Mouse (Mus musculus) left cerebral cortex, postnatal 25 days (tissue): ENCODE measurements at regions not wholly inside any gene's neighbourhood (a gene's known extent, or its start where the extent isn't known, plus 50 kb on each side); places are given as distances from the start of the nearest gene placed in this dataset.

Experiments used
- DNase-seq, 2 experiments: peaks; one replicate each; pipeline ENCODE4 v3.0.0; 2022; ENCODE audit warnings: low spot score in 2 of 2, mixed read lengths in 1 of 2
- intact Hi-C: fragments of 180-260 bp; cut with DNase I; formaldehyde crosslinking; loops from one replicate; pipeline ENCODE4 v1.15.1; 2025

DNA sequence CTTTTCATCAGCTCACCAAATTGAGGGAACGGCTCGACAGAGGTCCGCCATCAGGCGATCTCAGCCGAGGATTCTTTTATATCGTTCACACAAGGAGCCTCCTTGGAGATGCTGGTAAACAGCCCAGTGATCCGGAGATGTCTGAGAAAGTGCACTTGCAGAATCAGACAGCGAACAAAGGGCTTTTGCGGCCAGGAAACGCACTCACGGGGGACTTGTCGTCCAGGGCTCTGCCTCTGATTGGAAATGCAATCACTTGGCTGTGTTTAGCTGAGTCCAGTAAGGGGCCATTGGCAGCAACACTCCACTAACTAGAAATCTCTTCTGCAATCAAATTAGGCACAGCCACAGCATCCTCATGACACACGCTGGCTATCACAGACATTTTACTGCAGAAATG is 232.3 kb upstream of the Mphosph6 start:
- peak in 1 of 2 experiments; percentile 21 for DNase-seq
- intact Hi-C loops, result no loop called here

- no peak for DNase-seq
- intact Hi-C loops, result no loop called here
These were observed 229.7 kb upstream of the Mphosph6 start for GRCm38 (mm10) chr8:118031406-118031805.

- intact Hi-C loops, result no loop called here
- peak; percentile 48 to 72 for DNase-seq
These were observed 226.5 kb upstream of the Mphosph6 start for GRCm38 (mm10) chr8:118028061-118028850.

DNA sequence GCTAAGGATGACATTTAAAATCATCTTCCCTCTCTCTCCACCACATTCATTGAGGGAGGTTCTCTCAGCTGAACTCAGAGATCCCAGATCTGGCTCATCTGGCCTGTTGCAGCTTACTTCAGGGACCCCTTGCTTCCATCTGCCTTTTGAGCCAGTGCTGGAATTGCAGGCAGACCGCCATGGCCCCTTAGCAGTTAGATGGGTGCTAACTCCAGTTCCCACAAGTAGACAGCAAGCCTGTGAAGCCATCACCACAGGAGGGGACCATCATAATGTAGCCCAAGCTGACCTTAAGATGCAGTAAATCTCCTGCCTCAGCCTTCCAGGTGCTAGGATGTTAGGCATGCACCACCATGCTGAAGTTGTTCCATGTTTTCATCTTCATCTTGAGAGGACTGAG is 221.7 kb upstream of the Mphosph6 start:
- intact Hi-C loops, result no loop called here
- no peak for DNase-seq

DNA sequence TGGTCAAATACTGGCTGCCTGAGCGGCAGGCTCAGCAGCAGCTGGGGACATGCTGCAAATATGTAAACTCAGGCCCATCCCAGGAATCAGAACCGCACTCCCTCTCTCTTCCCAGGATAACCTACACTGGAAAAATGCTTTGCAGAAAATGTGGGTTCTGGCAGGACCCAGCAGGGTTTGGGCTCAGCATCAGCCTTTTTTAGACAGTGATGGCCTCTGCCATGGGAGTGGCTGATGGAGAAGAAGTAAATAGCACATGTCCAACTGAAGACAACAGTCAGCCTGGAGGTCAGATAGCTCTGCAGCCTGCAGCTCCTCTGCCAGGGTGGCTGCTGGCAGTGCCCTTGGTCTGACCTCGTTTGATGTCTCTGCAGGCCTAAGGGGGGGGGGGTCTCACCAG is 220.2 kb upstream of the Mphosph6 start:
- intact Hi-C loops, result no loop called here
- DNase-seq, result no peak

DNA sequence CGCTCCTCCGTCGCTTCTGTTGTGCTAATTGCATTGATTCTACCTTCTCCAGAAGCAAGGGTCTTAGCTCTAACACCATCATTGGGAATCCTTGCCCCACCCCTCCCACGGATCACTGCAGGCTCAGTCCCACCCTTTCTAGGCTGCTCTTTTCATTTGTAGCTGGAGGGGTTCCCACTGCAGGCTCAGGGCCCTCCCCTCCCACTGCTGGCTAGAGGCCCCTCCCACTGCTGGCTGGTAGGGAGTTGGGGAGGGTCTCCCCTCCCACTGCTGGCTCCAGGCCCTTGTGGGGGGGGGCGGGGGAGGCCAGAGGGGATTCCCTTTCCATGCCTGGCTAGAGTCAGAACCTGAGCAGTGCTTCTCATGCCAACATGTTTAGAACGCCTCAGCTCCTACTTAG is 215.5 kb upstream of the Mphosph6 start:
- DNase-seq, result no peak
- intact Hi-C loops, result no loop called here

DNA sequence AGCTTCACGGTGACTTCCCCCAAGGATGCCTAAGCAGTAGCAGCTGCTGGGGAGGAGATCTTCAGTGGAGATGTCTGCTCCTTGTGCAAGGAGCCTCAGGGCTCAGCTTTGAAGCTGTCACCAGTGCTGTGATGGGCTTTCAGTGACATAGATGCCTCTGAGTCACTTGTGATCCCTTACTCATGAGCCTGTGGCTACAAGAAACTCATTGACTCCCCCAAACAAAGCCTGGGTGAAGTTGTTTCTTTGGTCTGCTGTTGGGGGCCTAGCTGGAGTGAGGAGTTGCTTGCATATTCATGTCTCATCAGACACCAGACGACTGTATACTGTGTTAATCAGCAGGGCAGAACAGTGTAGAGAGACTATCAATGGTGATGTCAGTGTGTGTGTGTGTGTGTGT is 203.4 kb upstream of the Mphosph6 start:
- no peak for DNase-seq
- intact Hi-C loops, result no loop called here

DNA sequence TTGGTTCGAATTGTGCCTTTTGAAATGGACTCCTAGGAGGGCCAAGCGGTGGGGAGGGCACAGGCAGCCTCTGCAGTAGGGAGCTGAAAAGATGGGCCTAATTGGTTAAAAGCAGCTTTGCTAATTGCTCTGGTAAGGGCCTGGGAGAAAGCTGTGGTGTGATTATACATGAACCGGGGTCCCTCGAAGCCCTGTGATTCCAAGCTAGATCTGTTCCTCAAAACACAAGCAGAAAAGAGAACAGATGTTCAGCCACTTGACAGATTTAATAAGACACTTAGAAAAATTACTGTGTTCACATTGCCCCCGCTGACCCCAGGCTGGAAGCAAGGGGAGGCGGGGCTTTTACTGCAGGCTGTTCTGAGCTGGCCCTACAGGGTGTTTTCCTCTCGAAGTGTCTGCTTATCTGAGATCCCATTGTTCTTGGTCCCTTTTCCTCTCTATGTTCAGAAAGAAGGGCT is 202.7 kb upstream of the Mphosph6 start:
- DNase-seq, result no peak
- intact Hi-C loops, result no loop called here

- intact Hi-C loops, result no loop called here
- no peak for DNase-seq
These were observed 199.4 kb upstream of the Mphosph6 start for GRCm38 (mm10) chr8:118001138-118001537.

DNA sequence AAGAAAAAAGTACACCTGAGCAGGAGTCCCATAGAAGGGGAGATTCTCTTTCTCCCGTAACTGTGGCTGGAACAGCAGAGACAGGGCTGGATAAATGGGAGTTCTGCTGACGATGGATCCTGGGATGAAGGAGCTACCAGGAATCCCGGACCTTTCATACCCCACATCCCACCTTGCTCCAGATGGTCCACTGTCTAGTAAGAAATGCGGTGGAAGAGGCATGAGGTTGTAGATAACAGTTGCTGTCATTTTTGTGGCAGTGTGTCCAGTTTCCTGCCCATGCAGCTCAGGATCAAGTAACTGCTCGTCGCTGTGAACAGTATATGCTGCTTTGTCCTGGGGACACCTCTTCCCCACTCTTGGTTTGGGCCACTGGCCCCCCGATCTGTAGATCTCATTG is 190.1 kb upstream of the Mphosph6 start:
- intact Hi-C loops, result no loop called here
- no peak for DNase-seq

- intact Hi-C loops, result no loop called here
- DNase-seq, result peak in 1 of 2 experiments; percentile 11
These were observed 187.0 kb upstream of the Mphosph6 start for GRCm38 (mm10) chr8:117988781-117989180.

- no peak for DNase-seq
These were observed 166.6 kb upstream of the Mphosph6 start for GRCm38 (mm10) chr8:117968306-117968705.

DNA sequence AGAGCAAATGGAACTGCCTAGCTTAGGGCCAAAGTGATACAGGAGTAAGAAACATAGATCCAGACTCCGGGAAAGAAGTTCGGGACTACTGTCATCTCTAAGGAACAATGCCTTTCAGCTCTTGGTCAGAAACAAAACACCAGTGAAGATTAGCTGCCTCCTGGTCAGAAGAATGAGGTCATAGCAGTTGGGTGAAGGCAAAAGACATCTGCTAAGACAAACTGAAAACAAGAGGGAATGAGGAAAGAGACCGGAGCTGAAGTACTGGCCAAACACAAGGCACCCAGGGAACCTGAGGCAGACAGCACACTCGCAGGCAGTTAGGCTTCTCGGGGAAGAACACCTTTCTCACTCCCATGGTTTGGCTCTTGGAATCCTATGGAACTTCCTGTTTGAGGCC is 164.8 kb upstream of the Mphosph6 start:
- DNase-seq, result no peak
- intact Hi-C loops, result no loop called here

More at GRCm38 (mm10) chr8:117968306-117968705, 166.6 kb upstream of the Mphosph6 start:
- intact Hi-C loops, result no loop called here

GRCm38 (mm10) chr8:117963426-117963825 is 161.7 kb upstream of the Mphosph6 start:
- intact Hi-C loops, result no loop called here
- DNase-seq, result no peak

- no peak for DNase-seq
- intact Hi-C loops, result no loop called here
These were observed 160.9 kb upstream of the Mphosph6 start for GRCm38 (mm10) chr8:117962666-117963065.

DNA sequence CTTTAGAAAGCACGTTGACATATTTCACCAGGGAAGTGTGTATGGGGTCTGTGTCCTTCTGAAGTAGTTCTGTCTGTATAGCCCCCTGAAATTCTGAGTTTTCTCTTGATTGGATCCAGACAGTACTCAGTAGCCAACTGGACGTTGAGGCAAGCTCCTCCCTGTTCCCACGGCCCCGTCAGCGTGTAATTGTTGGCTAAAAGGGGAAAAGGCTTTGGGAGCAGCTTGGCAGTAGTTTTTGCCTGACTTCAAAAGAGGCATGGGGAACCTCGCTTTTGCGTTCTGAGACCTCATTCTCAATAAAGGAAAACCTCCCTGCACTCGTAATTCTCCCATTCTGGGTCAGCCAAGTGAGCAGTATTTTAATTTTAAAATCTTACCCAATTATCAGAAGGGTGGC is 157.8 kb upstream of the Mphosph6 start:
- DNase-seq, result no peak
- intact Hi-C loops, result no loop called here

DNA sequence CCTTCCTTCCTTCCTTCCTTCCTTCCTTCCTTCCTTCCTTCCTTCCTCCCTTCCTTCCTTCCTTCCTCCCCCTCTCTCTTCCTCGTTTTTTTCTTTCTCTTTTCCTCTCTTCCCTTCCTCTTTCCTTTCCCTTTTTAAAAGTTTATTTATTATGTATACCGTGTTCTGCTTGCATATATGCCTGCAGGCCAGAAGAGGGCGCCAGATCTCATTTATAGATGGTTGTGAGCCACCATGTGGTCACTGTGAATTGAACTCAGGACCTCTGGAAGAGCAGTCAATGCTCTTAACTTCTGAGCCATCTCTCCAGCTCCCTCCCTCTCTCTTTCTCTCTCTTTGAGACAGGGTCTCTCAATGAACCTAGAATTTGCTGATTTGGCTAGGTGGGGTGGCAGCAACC is 157.2 kb upstream of the Mphosph6 start:
- DNase-seq, result no peak
- intact Hi-C loops, result no loop called here

DNA sequence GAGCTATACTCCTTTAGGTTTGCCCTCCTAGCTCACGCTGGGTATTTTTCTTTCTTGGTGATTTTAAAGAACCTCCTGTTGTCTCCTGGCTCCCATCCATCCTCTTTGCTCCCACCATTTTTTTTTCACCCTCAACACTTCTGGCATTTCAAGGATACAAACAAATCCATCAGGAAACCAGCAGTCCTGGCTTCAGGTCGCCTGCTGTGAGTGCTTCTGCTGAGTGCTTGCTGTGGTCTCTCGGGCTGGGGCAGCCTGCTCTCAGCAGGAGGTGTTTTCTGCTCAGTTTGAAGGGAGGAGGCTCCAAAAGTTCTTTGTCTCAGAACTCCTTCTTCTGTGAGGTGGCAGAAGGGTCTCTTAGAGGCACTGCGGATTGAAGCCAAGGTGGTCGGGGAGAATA is 149.9 kb upstream of the Mphosph6 start:
- intact Hi-C loops, result no loop called here
- no peak for DNase-seq

DNA sequence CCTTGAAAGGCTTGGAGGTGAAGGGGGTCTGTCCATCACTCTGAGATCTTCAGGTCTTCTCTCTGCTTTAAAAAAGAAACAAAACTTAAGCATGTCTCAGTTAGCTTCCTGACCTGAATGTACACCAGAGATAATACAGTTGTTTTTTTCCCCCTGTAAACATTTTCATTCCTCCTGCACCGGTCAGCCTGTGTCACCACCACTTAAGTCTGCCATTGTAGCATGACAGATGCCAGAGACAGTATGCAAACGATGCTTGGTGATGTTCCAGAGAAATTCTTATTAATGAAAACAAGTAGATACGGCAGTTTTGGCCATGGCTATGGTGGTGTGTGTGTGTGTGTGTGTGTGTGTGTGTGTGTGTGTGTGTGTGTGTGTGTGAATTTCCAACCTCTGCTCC is 144.8 kb upstream of the Mphosph6 start:
- no peak for DNase-seq
- intact Hi-C loops, result no loop called here

DNA sequence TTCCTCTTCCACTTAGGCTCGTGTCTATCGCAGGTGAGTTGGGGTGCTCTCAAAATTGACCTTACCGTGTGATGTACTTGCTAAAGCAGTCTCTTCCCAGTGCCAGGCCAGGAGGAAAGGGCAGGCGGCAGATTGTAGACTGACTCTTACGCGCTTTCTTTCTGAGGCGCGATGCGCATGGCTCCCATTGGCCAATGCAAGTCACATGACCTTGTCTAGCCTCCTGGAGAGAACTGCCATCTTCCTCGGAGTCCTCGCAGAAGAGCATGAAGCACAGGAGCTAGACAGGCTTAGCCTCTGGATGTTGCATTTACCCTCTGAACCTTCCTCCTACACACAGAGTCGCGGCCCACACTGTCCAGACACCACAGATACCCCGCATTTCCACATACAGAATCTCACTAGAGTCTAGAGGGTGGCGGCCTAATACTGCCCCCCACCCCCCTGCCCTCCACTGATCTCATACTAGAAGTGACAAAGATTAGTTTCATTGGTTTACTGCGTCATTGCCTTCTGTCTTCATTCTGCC is 132.9 kb upstream of the Mphosph6 start:
- DNase-seq, result no peak
- intact Hi-C loops, result loop anchor here (5.0 to 10.0 kb wide), 3 partner anchors 230 to 338 kb away; no protein-coding TSS in a partner anchor

- intact Hi-C loops, result loop anchor here (5.0 to 10.0 kb wide), 3 partner anchors 234 to 342 kb away; no protein-coding TSS in a partner anchor
- peak in 1 of 2 experiments; percentile 45 for DNase-seq
These were observed 128.9 kb upstream of the Mphosph6 start for GRCm38 (mm10) chr8:117930687-117931086.
